Mouse (Mus musculus) neural tube, embryonic 15.5 days (tissue): ENCODE data around the gene Arhgap32. TPM values are rescaled to one million over a fixed set of nuclear protein-coding genes. Genes with fewer than 3 reads are reported as not detected.

Source experiments
- microRNA-seq: library from miRNA; unstranded; fragments of <30 nt; microRNA quantifications from one replicate; pipeline ENCODE4, GENCODE M21; 2017
- polyA plus RNA-seq: library from polyadenylated mRNA; unstranded; fragments of >200 nt; fragmentation: Nextera tagmentation; extraction: Ambion mirVana; gene quantifications from 2 replicates; pipeline ENCODE4 v1.2.1, GENCODE M21; 2015

Gene Arhgap32
- polyA plus RNA-seq, 1 experiment from 2014 or later, result 8.7 TPM

Small RNA genes within 50 kb of the gene (microRNA-seq; reads per million reads assigned to microRNA genes)
- not detected for gene Gm44453

Other genes with a start within 250 kb of the Arhgap32 start
- 0.17 and 0.20 TPM in 2 replicates for gene Barx2, start 202.7 kb upstream of the Arhgap32 start, polyA plus RNA-seq
- gene Kcnj5, start 228.2 kb downstream of the Arhgap32 start, polyA plus RNA-seq, result 0.19 and 0.22 TPM in 2 replicates